Mouse (Mus musculus) lung, embryonic 14.5 days (tissue): ENCODE measurements at regions not wholly inside any gene's neighbourhood (a gene's known extent, or its start where the extent isn't known, plus 50 kb on each side); places are given as distances from the start of the nearest gene placed in this dataset.

ENCODE experiments used
- ATAC-seq: fragments of 200-750 bp; cut with Nextera tagmentation; 2 replicates; pipeline ENCODE4 v1.8.0; 2017; ENCODE audit warnings: mild to moderate bottlenecking, moderate TSS enrichment, moderate library complexity; ENCODE audit not compliant: insufficient read depth
- DNase-seq: peaks from one replicate; pipeline ENCODE4 v3.0.0-alpha.2; 2015
- H3K27ac ChIP-seq: fragments of 300-500 bp; sonication (generic); 2 replicates; pipeline ENCODE4 v1.5.1; 2014; ENCODE audit warnings: low read depth, mild to moderate bottlenecking, moderate library complexity
- H3K27me3 ChIP-seq: fragments of 300-500 bp; sonication (generic); 2 replicates; pipeline ENCODE4 v1.6.1; 2014; ENCODE audit warnings: low read length, control low read depth; ENCODE audit not compliant: insufficient read depth
- H3K36me3 ChIP-seq: fragments of 300-500 bp; sonication (generic); 2 replicates; pipeline ENCODE4 v1.6.1; 2014; ENCODE audit warnings: control low read depth; ENCODE audit not compliant: insufficient read depth
- H3K4me1 ChIP-seq: fragments of 300-500 bp; sonication (generic); 2 replicates; pipeline ENCODE4 v1.6.1; 2014; ENCODE audit warnings: antibody characterized with exemption, control low read depth; ENCODE audit not compliant: insufficient read depth
- H3K4me2 ChIP-seq: fragments of 300-500 bp; sonication (generic); 2 replicates; pipeline ENCODE4 v1.6.1; 2014; ENCODE audit warnings: mild to moderate bottlenecking
- H3K4me3 ChIP-seq: fragments of 300-500 bp; sonication (generic); 2 replicates; pipeline ENCODE4 v1.5.1; 2014; ENCODE audit warnings: low read depth, low read length
- H3K9ac ChIP-seq: fragments of 300-500 bp; sonication (generic); 2 replicates; pipeline ENCODE4 v1.6.1; 2014
- H3K9me3 ChIP-seq: fragments of 300-500 bp; sonication (generic); 2 replicates; pipeline ENCODE4 v1.6.1; 2016; ENCODE audit warnings: low read depth, low read length, control low read depth
- CTCF ChIP-seq: IDR thresholded peaks from 2 replicates; pipeline ENCODE4 v1.5.1; 2016; ENCODE audit warnings: antibody characterized with exemption, low read depth
- WGBS: fragments of 180-500 bp; shearing (Covaris S2); extraction: QIAGEN DNeasy Blood & Tissue Kit; methylation state at CpG from one replicate; pipeline ENCODE4 v1.1.7; 2014; 5-methylcytosine and 5-hydroxymethylcytosine counted together

GRCm38 (mm10) chr16:79400100-79400499 is 309.2 kb upstream of the Tmprss15 start:
- Histone ChIP-seq H3K4me2 (no peak overlapping the region), H3K27ac (no peak overlapping the region), H3K9ac (no peak overlapping the region), H3K36me3 (no peaks in the 10 kb centered on the region), H3K9me3 (no peaks in the 10 kb centered on the region), H3K4me1 (no peaks in the 10 kb centered on the region), H3K27me3 (no peaks in the 10 kb centered on the region), H3K4me3 (no peak overlapping the region)
- no peak for ATAC-seq
- TF ChIP-seq CTCF = no peak
- WGBS = 88% methylated on average over 3 of the region's 3 CpGs
- no peak for DNase-seq

DNA sequence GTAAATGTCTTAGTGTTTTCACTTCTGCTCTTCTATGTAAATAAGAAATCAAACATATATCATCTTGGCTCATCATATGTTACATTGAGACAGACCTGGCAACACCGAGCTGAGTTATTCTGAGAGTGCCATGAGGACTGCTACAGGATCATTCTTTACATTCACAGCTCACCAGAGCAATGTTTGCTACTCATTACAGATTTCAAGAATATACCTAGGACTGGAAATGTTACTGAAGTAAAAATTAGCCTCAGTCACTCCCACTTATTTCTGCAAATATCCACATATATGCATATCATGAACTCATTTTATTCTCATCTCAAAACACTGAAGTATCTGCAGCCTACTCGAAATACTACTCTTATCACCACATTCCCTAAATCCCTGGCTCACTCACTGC is 307.6 kb upstream of the Tmprss15 start:
- Histone ChIP-seq H3K9ac (no peak overlapping the region), H3K4me1 (no peaks in the 10 kb centered on the region), H3K9me3 (no peaks in the 10 kb centered on the region), H3K4me2 (no peak overlapping the region), H3K36me3 (no peaks in the 10 kb centered on the region), H3K27me3 (no peaks in the 10 kb centered on the region), H3K27ac (no peak overlapping the region), H3K4me3 (no peak overlapping the region)
- whole genome bisulfite sequencing = 64% methylated on average over 2 of the region's 2 CpGs
- no peak for ATAC-seq
- no peak for DNase-seq
- no peak for TF ChIP-seq CTCF

DNA sequence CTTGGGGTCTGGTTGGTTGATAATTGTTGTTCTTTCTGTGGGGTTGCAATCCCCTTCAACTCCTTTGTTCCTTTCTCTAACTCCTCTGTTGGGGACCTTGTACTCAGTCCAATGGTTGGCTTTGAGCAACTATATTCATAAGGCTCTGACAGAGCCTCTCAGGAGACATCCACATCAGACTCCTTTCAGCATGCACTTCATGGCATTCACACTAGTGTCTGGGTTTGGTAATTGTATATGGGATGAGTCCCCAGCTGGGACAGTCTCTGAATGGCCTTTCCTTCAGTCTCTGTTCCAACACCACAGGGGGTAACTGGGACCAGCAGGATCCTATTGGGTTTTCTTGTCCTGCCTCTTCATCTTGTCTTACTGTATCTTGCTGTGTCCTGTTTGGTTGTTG is 303.5 kb upstream of the Tmprss15 start:
- Histone ChIP-seq H3K36me3 (no peaks in the 10 kb centered on the region), H3K4me1 (no peaks in the 10 kb centered on the region), H3K27ac (no peak overlapping the region), H3K9ac (no peak overlapping the region), H3K4me2 (no peak overlapping the region), H3K4me3 (no peak overlapping the region), H3K9me3 (no peaks in the 10 kb centered on the region), H3K27me3 (no peaks in the 10 kb centered on the region)
- no peak for TF ChIP-seq CTCF
- ATAC-seq (no peak), DNase-seq (no peak)

- Histone ChIP-seq H3K4me2 (no peak overlapping the region), H3K27ac (no peak overlapping the region), H3K27me3 (no peaks in the 10 kb centered on the region), H3K4me1 (no peaks in the 10 kb centered on the region), H3K4me3 (no peak overlapping the region), H3K36me3 (no peaks in the 10 kb centered on the region), H3K9ac (no peak overlapping the region), H3K9me3 (no peaks in the 10 kb centered on the region)
- ATAC-seq = no peak
- no peak for DNase-seq
- 69% methylated on average over 3 of the region's 3 CpGs for WGBS
- no peak for TF ChIP-seq CTCF
These were observed 295.5 kb upstream of the Tmprss15 start for GRCm38 (mm10) chr16:79386421-79386820.

DNA sequence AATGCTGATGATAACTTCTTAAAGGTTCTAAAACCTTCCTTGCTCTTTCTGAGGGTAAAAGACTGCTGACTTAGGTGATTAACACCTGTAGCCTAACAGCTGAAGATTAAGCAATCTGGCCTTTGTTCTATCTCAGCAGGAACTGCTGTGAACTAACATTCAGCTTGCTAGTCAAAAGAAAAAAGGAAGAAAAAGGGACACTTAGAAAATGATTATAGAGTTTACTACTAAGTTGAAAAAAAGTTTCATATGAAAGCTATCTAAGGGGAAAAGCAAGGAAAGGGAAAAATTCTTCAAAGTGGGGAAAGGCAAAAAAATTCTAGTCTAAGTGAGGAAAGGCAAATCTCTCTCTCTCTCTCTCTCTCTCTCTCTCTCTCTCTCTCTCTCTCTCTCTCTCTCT is 259.2 kb upstream of the Tmprss15 start:
- no peaks in the 10 kb centered on the region for H3K9me3 ChIP-seq
- no peak overlapping the region for H3K27ac ChIP-seq
- H3K9ac ChIP-seq = no peak overlapping the region
- H3K27me3 ChIP-seq = no peaks in the 10 kb centered on the region
- DNase-seq = peak; percentile 23
- TF ChIP-seq CTCF = no peak
- no peak overlapping the region for H3K4me3 ChIP-seq
- no peak overlapping the region for H3K4me2 ChIP-seq
- no peaks in the 10 kb centered on the region for H3K36me3 ChIP-seq
- no peaks in the 10 kb centered on the region for H3K4me1 ChIP-seq
- ATAC-seq = no peak

DNA sequence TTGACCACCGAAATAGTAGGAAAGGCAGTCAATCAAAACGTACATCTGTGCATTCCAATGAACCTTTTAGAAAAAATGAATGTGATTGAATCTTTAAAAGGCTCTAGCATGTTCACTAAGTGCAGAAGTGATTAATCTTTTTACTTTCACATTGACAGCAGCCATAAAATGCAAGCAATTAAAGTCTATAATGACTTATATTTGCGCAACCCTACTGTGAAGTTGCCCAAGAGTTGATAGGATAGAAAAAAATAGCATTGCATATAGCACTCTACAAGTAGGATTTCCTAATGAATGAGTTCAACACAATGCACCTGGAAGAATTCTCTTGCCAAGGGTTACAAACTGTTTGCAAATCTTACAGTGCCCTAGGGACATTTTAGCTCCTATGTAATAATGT is 251.6 kb upstream of the Tmprss15 start:
- no peaks in the 10 kb centered on the region for H3K4me1 ChIP-seq
- ATAC-seq (no peak), DNase-seq (no peak)
- H3K27ac ChIP-seq = no peak overlapping the region
- H3K27me3 ChIP-seq = no peaks in the 10 kb centered on the region
- 65% methylated on average over 3 of the region's 3 CpGs for WGBS
- no peak for TF ChIP-seq CTCF
- H3K4me3 ChIP-seq = no peak overlapping the region
- no peak overlapping the region for H3K4me2 ChIP-seq
- no peak overlapping the region for H3K9ac ChIP-seq
- H3K9me3 ChIP-seq = no peaks in the 10 kb centered on the region
- H3K36me3 ChIP-seq = no peaks in the 10 kb centered on the region

DNA sequence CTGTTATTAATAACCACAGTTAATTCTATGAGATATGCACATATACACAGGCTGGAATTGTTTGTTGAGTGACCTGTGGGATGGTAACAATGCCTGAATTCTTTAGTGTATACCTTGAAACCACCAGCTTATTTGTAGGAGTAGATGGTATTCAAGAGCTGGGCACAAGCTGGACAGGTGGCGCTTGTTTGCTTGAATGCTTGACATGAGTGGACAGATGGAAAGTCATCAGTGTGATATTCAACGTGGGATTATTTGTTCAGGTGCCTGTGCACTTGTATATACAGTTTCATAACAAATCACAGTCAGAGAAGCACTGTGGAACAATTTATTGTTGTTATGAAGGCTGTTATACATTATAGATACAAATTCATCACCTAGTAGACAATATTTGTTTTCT is 245.5 kb upstream of the Tmprss15 start:
- H3K9me3 ChIP-seq = no peaks in the 10 kb centered on the region

GRCm38 (mm10) chr16:79336016-79336415 is 245.1 kb upstream of the Tmprss15 start:
- H3K27ac ChIP-seq = no peak overlapping the region

More for the DNA sequence above, 245.5 kb upstream of the Tmprss15 start:
- H3K36me3 ChIP-seq = no peaks in the 10 kb centered on the region
- TF ChIP-seq CTCF = no peak
- DNase-seq (no peak), ATAC-seq (no peak)
- H3K27ac ChIP-seq = no peak overlapping the region
- no peak overlapping the region for H3K4me3 ChIP-seq
- H3K4me2 ChIP-seq = no peak overlapping the region
- H3K27me3 ChIP-seq = no peaks in the 10 kb centered on the region
- H3K4me1 ChIP-seq = no peaks in the 10 kb centered on the region
- H3K9ac ChIP-seq = no peak overlapping the region
- WGBS = 53% methylated on average over 2 of the region's 2 CpGs

More at GRCm38 (mm10) chr16:79336016-79336415, 245.1 kb upstream of the Tmprss15 start:
- TF ChIP-seq CTCF = no peak
- H3K4me3 ChIP-seq = no peak overlapping the region
- ATAC-seq (no peak), DNase-seq (no peak)
- H3K27me3 ChIP-seq = no peaks in the 10 kb centered on the region
- no peaks in the 10 kb centered on the region for H3K9me3 ChIP-seq
- no peak overlapping the region for H3K4me2 ChIP-seq
- no peaks in the 10 kb centered on the region for H3K4me1 ChIP-seq
- no peaks in the 10 kb centered on the region for H3K36me3 ChIP-seq
- no peak overlapping the region for H3K9ac ChIP-seq
